Mouse (Mus musculus): ENCODE measurements at regions not wholly inside any gene's neighbourhood (a gene's known extent, or its start where the extent isn't known, plus 50 kb on each side); places are given as distances from the start of the nearest gene placed in this dataset.

DNA sequence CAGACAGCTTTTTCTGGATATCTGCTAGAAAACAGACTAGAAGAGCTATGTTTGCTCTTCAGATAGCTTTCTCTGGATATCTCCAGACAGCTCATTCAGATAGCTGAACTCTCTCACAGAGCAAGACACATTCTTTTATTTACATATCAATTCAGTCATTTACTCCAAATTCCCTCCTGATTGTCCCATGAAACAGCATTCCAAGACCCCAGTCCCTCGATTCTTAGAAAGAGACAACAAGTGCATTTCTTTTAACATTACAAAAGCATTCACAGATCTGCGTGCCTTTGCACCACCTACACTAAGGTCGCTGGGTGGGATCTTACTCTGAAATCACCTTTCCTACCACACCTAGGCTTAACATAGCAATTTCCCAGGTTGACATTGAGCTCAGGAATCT, 1039.5 kb upstream of the Ddx18 start:
- ATAC-seq (replicated peaks; ENCODE audit: low FRiP score, poor library complexity, severe bottlenecking) = no peak

DNA sequence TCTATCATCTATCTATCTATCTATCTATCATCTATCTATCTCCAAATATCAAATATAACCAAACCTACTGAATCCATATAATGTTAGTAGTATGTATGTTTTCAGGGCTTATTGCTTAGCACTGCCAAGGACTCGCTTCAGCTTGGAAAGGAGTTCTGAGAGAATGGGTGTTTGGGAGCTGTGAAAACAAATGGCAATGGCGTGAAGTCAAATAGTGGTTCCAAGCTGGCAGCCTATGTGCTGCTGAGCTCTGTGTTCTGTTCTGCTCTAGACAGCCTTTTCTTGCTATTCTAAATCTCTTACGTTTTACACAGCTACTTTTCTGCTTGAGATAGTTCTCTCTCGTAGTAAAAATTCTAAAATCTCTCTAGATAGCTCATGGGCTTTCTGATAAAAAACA, 1008.2 kb upstream of the Ddx18 start:
- no peak for ATAC-seq (replicated peaks; ENCODE audit: low FRiP score, poor library complexity, severe bottlenecking)

GRCm38 (mm10) chr1:122551596-122551995, 983.8 kb upstream of the Ddx18 start:
- ATAC-seq (replicated peaks; ENCODE audit: low FRiP score, poor library complexity, severe bottlenecking) = no peak

- ATAC-seq (replicated peaks; ENCODE audit: low FRiP score, poor library complexity, severe bottlenecking) = no peak
These were observed 941.8 kb upstream of the Ddx18 start for GRCm38 (mm10) chr1:122509580-122509979.

- ATAC-seq (replicated peaks; ENCODE audit: low FRiP score, poor library complexity, severe bottlenecking) = no peak
These were observed 933.9 kb upstream of the Ddx18 start for GRCm38 (mm10) chr1:122501707-122502106.

- ATAC-seq (replicated peaks; ENCODE audit: low FRiP score, poor library complexity, severe bottlenecking) = no peak
These were observed 910.2 kb upstream of the Ddx18 start for GRCm38 (mm10) chr1:122478003-122478402.

DNA sequence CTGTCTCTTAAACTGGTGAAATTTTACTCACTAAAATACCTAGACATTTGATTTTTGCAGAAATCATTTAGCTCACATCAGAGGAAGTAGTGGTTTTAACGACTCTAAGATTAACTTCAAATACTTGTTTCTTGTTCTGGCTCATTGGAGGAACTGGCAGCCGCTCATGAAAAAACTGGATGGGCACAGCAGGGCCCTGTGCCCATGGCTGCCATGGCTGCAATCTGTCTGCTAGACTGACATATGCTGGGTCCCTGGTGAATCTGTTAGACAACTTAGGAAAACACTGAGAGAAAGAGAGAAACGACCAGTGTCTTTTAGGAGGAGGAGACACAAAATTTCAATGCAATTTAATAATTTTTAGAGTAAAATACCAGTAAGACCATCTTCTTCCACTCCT, 896.1 kb upstream of the Ddx18 start:
- no peak for ATAC-seq (replicated peaks; ENCODE audit: low FRiP score, poor library complexity, severe bottlenecking)

GRCm38 (mm10) chr1:122459056-122459455, 891.3 kb upstream of the Ddx18 start:
- no peak for ATAC-seq (replicated peaks; ENCODE audit: low FRiP score, poor library complexity, severe bottlenecking)

DNA sequence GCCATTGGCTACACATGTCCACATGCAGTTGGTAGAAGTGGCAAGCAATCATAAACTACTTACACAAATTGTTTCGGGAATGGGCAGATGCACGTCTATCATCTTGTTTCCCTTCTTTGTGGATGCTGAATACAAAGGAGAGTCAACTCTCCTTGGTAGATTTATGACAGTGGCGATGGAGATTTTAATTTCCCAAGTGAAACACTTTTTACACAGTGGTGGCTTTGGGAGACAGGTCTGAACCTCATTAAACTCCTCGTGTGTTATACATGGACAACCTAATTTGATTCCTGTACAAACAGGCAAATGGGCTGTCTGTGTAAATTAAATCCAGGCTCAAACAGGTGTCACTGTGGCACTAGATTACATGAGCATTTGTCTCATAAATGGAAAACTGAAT, 887.1 kb upstream of the Ddx18 start:
- ATAC-seq (replicated peaks; ENCODE audit: low FRiP score, poor library complexity, severe bottlenecking) = no peak

DNA sequence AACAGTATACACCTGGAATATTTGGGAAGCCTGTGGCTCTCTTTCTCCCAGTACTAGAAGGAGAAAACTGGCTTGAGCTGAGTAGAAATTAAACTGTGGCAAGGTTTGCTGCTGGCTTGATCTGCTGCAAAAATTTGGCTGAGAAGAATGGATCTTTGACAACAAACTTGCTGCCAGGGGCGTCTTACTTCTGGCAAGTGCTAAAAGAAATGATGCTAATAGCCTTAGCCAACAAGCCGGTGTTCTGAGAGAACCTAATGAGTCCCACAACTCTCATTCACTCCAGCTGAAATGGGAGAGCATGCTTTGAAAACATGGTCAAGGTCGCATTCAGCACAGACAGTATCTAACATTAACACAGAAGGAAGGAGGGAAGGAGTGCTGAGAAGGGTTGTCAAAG, 885.8 kb upstream of the Ddx18 start:
- no peak for ATAC-seq (replicated peaks; ENCODE audit: low FRiP score, poor library complexity, severe bottlenecking)

DNA sequence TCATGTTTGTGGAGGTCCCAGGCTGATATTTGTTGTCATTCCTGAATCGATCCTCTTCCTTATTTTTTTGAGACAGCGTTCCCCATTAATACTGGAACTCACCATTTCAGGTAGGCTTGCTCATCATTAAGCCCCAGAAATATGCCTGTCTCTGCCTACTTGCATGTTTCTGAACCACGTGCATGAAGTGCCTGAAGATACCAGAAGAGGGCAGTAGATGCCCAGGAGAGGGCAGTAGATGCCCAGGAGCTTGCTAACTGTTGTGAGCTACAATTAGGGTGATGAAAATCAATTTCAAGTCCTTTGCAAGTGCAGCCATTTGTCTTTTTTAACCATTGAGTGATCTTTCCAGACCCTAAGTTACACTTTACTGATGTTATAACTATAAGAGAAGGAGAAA, 871.6 kb upstream of the Ddx18 start:
- no peak for ATAC-seq (replicated peaks; ENCODE audit: low FRiP score, poor library complexity, severe bottlenecking)

DNA sequence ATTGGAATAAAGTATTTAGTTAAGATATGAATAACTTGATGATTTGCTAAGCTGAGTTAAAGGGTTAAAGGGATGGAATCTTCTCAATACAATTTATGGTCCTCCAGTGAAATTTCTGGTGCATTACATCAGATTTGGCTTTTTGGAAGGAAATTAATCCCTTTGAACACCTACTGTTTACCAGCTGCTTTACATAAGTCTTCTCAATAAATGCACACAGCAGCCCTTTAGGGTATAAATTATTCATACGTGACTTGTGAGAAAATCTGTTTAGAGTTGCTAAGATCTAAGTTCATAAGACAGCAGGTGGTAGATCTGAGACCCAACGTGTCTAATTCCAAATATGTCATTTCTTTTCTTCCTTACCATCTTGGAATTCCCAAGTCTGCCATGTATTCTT, 855.7 kb upstream of the Ddx18 start:
- no peak for ATAC-seq (replicated peaks; ENCODE audit: low FRiP score, poor library complexity, severe bottlenecking)

DNA sequence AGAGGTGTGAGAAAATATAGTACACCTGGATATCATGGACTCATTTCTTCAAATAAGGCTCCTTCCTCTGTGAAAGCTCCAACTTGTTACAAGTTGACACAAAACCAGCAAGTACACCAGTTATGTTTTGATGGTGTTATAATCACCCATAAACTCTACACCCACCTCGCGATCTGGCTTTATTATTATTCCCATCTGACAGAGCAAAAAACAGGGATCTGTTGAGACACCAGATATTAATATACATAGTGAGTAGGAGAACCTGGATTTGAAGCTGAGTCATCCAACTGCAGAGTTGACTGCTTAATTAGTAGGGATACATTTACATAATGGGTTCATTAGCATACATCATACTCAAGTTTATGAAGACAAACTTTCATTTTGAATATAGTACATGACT, 828.6 kb upstream of the Ddx18 start:
- ATAC-seq (replicated peaks; ENCODE audit: low FRiP score, poor library complexity, severe bottlenecking) = no peak

GRCm38 (mm10) chr1:122393660-122394355, 826.0 kb upstream of the Ddx18 start:
- no peak for ATAC-seq (replicated peaks; ENCODE audit: low FRiP score, poor library complexity, severe bottlenecking)

DNA sequence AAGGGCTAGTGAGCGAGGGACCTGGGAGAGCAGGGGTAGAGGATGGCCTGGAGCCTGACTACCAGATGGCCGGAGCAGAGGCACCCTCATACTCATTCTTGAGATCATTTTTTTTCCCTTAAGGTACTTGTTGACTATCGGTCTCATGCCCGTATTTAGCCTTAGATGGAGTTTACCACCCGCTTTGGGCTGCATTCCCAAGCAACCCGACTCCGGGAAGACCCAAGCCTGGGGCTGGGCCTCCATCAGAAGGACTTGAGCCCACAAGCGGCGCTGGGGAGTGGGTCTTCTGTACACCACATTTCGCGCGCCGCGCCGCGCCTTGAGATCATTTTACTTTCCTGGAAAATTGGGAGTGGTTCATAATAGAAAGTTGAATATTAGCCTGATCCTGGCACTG, 789.2 kb upstream of the Ddx18 start:
- ATAC-seq (replicated peaks; ENCODE audit: low FRiP score, poor library complexity, severe bottlenecking) = peak; percentile 97

- ATAC-seq (replicated peaks; ENCODE audit: low FRiP score, poor library complexity, severe bottlenecking) = no peak
These were observed 783.7 kb upstream of the Ddx18 start for GRCm38 (mm10) chr1:122351530-122351929.

DNA sequence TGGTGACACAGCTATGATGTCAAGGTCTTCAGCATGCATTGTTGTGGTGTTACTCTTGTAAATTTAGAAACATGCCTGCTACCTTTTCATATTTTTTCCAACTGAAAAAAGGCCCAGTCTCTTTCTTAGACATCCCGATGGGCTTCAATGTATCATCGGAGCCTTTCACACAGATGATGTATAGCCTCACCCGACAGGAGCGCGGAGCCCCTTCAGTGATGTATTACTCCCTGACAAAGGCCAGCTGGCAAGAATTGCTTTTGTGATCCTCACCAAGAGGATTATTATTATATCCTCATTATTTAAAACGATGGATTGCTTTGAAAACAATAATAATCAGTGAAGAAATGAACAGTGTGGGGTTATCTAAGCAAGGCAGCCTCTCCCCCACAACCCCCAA, 765.5 kb upstream of the Ddx18 start:
- no peak for ATAC-seq (replicated peaks; ENCODE audit: low FRiP score, poor library complexity, severe bottlenecking)

DNA sequence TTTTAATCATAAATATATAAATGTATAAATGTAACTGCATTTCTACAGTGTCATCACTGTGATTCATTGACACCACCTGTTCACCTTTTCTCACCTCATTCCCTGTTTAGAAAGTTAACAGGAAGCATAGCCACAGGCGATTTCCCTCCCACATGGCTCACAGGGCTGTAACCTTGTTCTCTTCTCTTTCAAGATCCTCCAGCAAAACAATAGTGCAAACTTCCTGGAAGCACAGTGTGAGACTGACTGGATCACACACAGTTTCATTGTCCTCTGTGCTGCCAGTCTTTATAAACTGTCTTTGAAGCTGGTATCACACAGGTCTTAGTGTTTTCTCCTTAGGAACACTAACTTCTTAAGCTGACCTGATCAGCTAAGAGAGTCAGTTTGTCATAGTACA, 760.5 kb upstream of the Ddx18 start:
- ATAC-seq (replicated peaks; ENCODE audit: low FRiP score, poor library complexity, severe bottlenecking) = no peak
